Comparison of ENCODE assay signal across 21 mouse cellular contexts in the genomic region with DNA sequence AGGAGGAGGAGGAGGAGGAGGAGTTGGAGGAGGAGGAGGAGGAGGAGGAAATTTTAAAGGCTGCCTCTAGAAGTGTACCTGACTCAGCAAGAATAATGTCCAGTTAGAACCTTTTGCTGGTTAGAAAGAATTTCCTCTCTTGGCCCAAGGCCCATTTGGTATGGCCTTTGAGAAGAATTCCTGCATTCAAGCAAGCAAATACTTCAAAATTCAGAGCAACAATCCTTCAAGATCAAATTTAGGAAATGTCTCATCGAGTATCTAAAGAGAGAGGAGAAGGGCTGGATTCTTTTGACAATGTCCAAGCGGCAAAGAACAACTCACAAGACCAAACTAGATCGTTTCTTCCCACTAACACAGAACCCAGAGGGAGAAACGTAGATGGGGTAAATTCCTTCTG.
DNase-seq lines count a peak whose midpoint lies in the region; ATAC-seq and TF ChIP-seq lines count a peak whose summit lies in the region.
"Had no signal": no experiment of that assay in that cellular context is flagged by ENCODE, and none has a peak within 500 bp of the region (broad histone marks: within the 10 kb centered on the region; RNA-seq: fewer than 3 reads in every experiment).

No protein-coding gene starts in this region.

- no peak for TF ChIP-seq CTCF in kidney, postnatal 0 days (IDR thresholded peaks at IDR 0.05; ENCODE audit: low read depth)
- no peak for TF ChIP-seq CTCF in midbrain, postnatal 0 days (IDR thresholded peaks at IDR 0.05)

- H3K36me3 ChIP-seq in kidney, postnatal 0 days (ENCODE audit: insufficient read depth, low read length): no peaks in the 10 kb centered on the region
- H3K36me3 ChIP-seq in midbrain, embryonic 10.5 days: no peaks in the 10 kb centered on the region
- no peaks in the 10 kb centered on the region for H3K36me3 ChIP-seq in midbrain, postnatal 0 days (ENCODE audit: insufficient read depth, low read length)
- no peaks in the 10 kb centered on the region for H3K36me3 ChIP-seq in embryonic facial prominence, embryonic 14.5 days (ENCODE audit: control insufficient read depth, insufficient read depth, low read length)
- H3K36me3 ChIP-seq: forebrain, embryonic 15.5 days; heart, embryonic 13.5 days; limb, embryonic 10.5 days; neural tube, embryonic 12.5 days had no signal

- no peak overlapping the region for H3K4me2 ChIP-seq in kidney, postnatal 0 days (ENCODE audit: low read length)
- no peak overlapping the region for H3K4me2 ChIP-seq in midbrain, postnatal 0 days (ENCODE audit: low read depth, low read length, poor library complexity, severe bottlenecking)
- no peak overlapping the region for H3K4me2 ChIP-seq in embryonic facial prominence, embryonic 14.5 days (ENCODE audit: low read depth, low read length)
- H3K4me2 ChIP-seq: forebrain, embryonic 15.5 days; heart, embryonic 13.5 days had no signal

- no peak overlapping the region for H3K27ac ChIP-seq in kidney, postnatal 0 days
- H3K27ac ChIP-seq in midbrain, embryonic 10.5 days (replicated peaks): peak overlapping the region; percentile 77
- no peak overlapping the region for H3K27ac ChIP-seq in midbrain, postnatal 0 days (ENCODE audit: low read depth, low read length)
- no peak overlapping the region for H3K27ac ChIP-seq in embryonic facial prominence, embryonic 14.5 days (replicated peaks; ENCODE audit: low read depth, low read length)
- H3K27ac ChIP-seq: forebrain, embryonic 15.5 days; heart, embryonic 13.5 days; left cerebral cortex, adult 2 months; limb, embryonic 10.5 days; neural tube, embryonic 12.5 days; stomach, postnatal 0 days had no signal

- peaks cover 8% of the 10 kb centered on the region; the same call in 1 of the 2 replicates for H3K4me1 ChIP-seq in kidney, postnatal 0 days (replicated peaks; ENCODE audit: insufficient read depth, low read length)
- peaks cover 72% of the 10 kb centered on the region for H3K4me1 ChIP-seq in midbrain, embryonic 10.5 days
- no peaks in the 10 kb centered on the region for H3K4me1 ChIP-seq in midbrain, postnatal 0 days (ENCODE audit: insufficient read depth, low read length)
- H3K4me1 ChIP-seq in embryonic facial prominence, embryonic 14.5 days (ENCODE audit: control insufficient read depth, insufficient read depth, low read length): peaks cover 21% of the 10 kb centered on the region
- H3K4me1 ChIP-seq: forebrain, embryonic 15.5 days; megakaryocyte, embryonic 14.5 days had no signal

- no peaks in the 10 kb centered on the region for H3K27me3 ChIP-seq in kidney, postnatal 0 days (ENCODE audit: insufficient read depth, low read length)
- H3K27me3 ChIP-seq in midbrain, embryonic 10.5 days (ENCODE audit: low read depth, poor library complexity, severe bottlenecking): peaks cover 98% of the 10 kb centered on the region
- H3K27me3 ChIP-seq in midbrain, postnatal 0 days (ENCODE audit: insufficient read depth, low read length): no peaks in the 10 kb centered on the region
- no peaks in the 10 kb centered on the region; the same call in 1 of the 2 replicates for H3K27me3 ChIP-seq in embryonic facial prominence, embryonic 14.5 days (replicated peaks; ENCODE audit: control insufficient read depth, insufficient read depth, low read length)
- H3K27me3 ChIP-seq: neural tube, embryonic 12.5 days had no signal

- 24% methylated on average over 4 of the region's 4 CpGs for WGBS in kidney, postnatal 0 days
- 17% methylated on average over 4 of the region's 4 CpGs for WGBS in midbrain, embryonic 10.5 days
- 29% methylated on average over 4 of the region's 4 CpGs for WGBS in midbrain, postnatal 0 days
- 26% methylated on average over 4 of the region's 4 CpGs for WGBS in embryonic facial prominence, embryonic 14.5 days

- no peak for ATAC-seq in kidney, postnatal 0 days (replicated peaks; ENCODE audit: low FRiP score, low read depth)
- ATAC-seq in midbrain, postnatal 0 days (ENCODE audit: low FRiP score): no peak
- ATAC-seq in embryonic facial prominence, embryonic 14.5 days (ENCODE audit: low read depth): no peak
- ATAC-seq: forebrain, embryonic 15.5 days; liver, postnatal 0 days had no signal

- H3K9me3 ChIP-seq in kidney, postnatal 0 days (replicated peaks; ENCODE audit: low read length): no peaks in the 10 kb centered on the region
- no peaks in the 10 kb centered on the region for H3K9me3 ChIP-seq in midbrain, embryonic 10.5 days (replicated peaks)
- H3K9me3 ChIP-seq in midbrain, postnatal 0 days (ENCODE audit: low read length): no peaks in the 10 kb centered on the region
- H3K9me3 ChIP-seq in embryonic facial prominence, embryonic 14.5 days (ENCODE audit: control insufficient read depth, low read length): no peaks in the 10 kb centered on the region
- H3K9me3 ChIP-seq: forebrain, embryonic 15.5 days; heart, embryonic 13.5 days; limb, embryonic 10.5 days; neural tube, embryonic 12.5 days had no signal

- no peak overlapping the region for H3K9ac ChIP-seq in kidney, postnatal 0 days (ENCODE audit: low read depth, low read length)
- H3K9ac ChIP-seq in midbrain, postnatal 0 days (replicated peaks; ENCODE audit: low read length, poor library complexity, severe bottlenecking): no peak overlapping the region
- H3K9ac ChIP-seq in embryonic facial prominence, embryonic 14.5 days (ENCODE audit: low read depth, low read length): no peak overlapping the region
- H3K9ac ChIP-seq: forebrain, embryonic 15.5 days; heart, embryonic 13.5 days; liver, postnatal 0 days; neural tube, embryonic 12.5 days had no signal

- no peak overlapping the region for H3K4me3 ChIP-seq in kidney, postnatal 0 days (replicated peaks; ENCODE audit: low read depth, low read length)
- no peak overlapping the region for H3K4me3 ChIP-seq in midbrain, embryonic 10.5 days
- H3K4me3 ChIP-seq in midbrain, postnatal 0 days (ENCODE audit: low read depth, low read length): no peak overlapping the region
- H3K4me3 ChIP-seq in embryonic facial prominence, embryonic 14.5 days (ENCODE audit: low read depth, low read length): no peak overlapping the region
- H3K4me3 ChIP-seq: forebrain, embryonic 15.5 days; heart, embryonic 13.5 days; left cerebral cortex, adult 2 months; limb, embryonic 10.5 days; megakaryocyte, embryonic 14.5 days; neural tube, embryonic 12.5 days had no signal

- DNase-seq in kidney, postnatal 0 days (ENCODE audit: low spot score): peak; percentile 23
- no peak for DNase-seq in kidney, adult 11 months
- no peak for DNase-seq in midbrain, embryonic 10.5 days (ENCODE audit: low spot score)
- DNase-seq in midbrain, postnatal 0 days (ENCODE audit: low spot score): no peak
- peak; percentile 23 for DNase-seq in embryonic facial prominence, embryonic 14.5 days (ENCODE audit: low spot score)
- peak; percentile 32 for DNase-seq in lung, postnatal 36 days
- no peak for DNase-seq in right cerebral cortex, postnatal 25 days
- DNase-seq: adrenal gland, postnatal 36 days; cerebellum, adult 11-12 months; cerebellum, postnatal 14 days; gastrocnemius, postnatal 14 days; heart, adult 18-20 months; layer of hippocampus, adult 9-11 months; liver, postnatal 0 days had no signal

Comparison
In these comparisons a context has a peak if more than half of its experiments do, and no peak if none do; other contexts are left out.
1. DNase-seq: peak in kidney, postnatal 0 days (single experiment), embryonic facial prominence, embryonic 14.5 days (single experiment) and lung, postnatal 36 days (single experiment); none in kidney, adult 11 months (single experiment), midbrain, embryonic 10.5 days (single experiment), midbrain, postnatal 0 days (single experiment) and right cerebral cortex, postnatal 25 days (single experiment).